Mouse (Mus musculus) gastrocnemius, adult 18-20 months (tissue): Measurements from ENCODE around the gene Sec22b. TPM values are rescaled to one million over a fixed set of nuclear protein-coding genes. Genes with fewer than 3 reads are reported as not detected.

ENCODE experiments used
- DNase-seq: peaks from one replicate; pipeline ENCODE4 v3.0.0; 2021; ENCODE audit warnings: low spot score
- total RNA-seq, 2 experiments: library from RNA; stranded (reverse); gene quantifications; 2 replicates each; pipeline ENCODE4 v1.2.3; 2021

Gene Sec22b
- total RNA-seq, 2 experiments from 2014 or later: 25.7 to 28.8 TPM

- DNase-seq: no peak
Measured at GRCm38 (mm10) chr3:97972707-97973106, 71.7 kb downstream of the Sec22b start.

Other genes with a start within 250 kb of the Sec22b start
- gene Prkab2, start 243.0 kb upstream of the Sec22b start, total RNA-seq: 100 to 1,000 TPM; 192 to 194 TPM
- gene Gm17651, start 226.5 kb upstream of the Sec22b start, total RNA-seq: not detected
- 1,000 to 10,000 TPM; 2,910 to 3,459 TPM for gene Pde4dip, start 12.5 kb upstream of the Sec22b start, total RNA-seq
- 1 to 10 TPM; 6.6 to 8.3 TPM for gene Notch2, start 112.3 kb downstream of the Sec22b start, total RNA-seq